8 mouse cellular contexts compared by ENCODE assay signal in the genomic region with DNA sequence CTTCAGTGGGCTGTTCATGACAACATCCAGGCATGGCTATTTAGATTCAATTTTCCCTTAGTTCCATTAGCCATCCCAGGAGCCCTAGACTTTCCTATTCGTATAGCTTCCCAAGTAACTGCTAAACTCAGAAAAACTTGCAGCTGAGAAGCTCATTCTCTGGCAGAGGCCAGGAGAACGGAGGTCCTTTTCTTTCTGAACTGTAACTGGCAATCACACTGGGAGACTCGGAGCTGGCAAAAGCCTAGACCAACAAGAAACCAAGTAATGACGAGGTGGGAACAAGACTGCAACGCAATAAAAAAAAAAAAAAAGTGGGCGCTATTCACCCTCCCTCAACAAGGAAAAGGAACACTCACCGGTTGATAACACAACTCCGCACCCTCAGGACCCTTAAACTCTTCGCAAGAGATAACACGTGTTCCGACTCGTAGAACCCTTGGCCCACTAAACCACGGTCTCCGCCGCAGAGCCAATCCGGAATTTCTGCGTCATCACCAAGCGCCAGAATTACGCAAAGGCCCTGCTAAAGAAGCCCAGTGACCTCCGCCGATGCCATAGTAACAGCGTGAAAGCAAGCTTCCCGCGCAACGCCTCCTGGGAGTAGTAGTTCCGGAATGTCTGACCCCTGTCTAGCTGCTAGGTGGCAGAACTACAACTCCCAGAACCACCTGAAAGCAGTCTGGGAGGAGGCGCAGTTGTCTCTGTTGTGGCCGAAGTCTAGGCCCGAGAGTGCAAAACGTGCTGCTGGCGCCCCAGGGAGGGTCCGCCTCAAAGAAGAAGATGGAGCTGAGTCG. TPM values are rescaled to one million over a fixed set of nuclear protein-coding genes. Genes with fewer than 3 reads are reported as not detected.
DNase-seq lines count a peak whose midpoint lies in the region; ATAC-seq lines count a peak whose summit lies in the region.

A gene (plus strand): TSS at position 593 of the 797 bp plus-strand sequence.

- H3K27ac ChIP-seq in heart, embryonic 14.5 days (replicated peaks in 1 of 2; ENCODE audit: control insufficient read depth in 1 of 2, insufficient read depth in 1 of 2, low read depth in 2 of 2, low read length in 2 of 2) = peak within 1 kb of the TSS; percentile 62 to 79
- H3K27ac ChIP-seq in liver, embryonic 13.5 days = peak within 1 kb of the TSS; percentile 60
- H3K27ac ChIP-seq in stomach, embryonic 16.5 days (ENCODE audit: low read length) = peak within 1 kb of the TSS; percentile 83

- H3K9me3 ChIP-seq in heart, embryonic 14.5 days (ENCODE audit: control insufficient read depth, low read length) = no peaks in the 10 kb centered on the region
- H3K9me3 ChIP-seq in liver, embryonic 13.5 days (replicated peaks) = no peaks in the 10 kb centered on the region
- H3K9me3 ChIP-seq in stomach, embryonic 16.5 days (replicated peaks; ENCODE audit: control insufficient read depth, low read length) = no peaks in the 10 kb centered on the region

- H3K4me1 ChIP-seq in heart, embryonic 14.5 days (ENCODE audit: control insufficient read depth in 2 of 2, insufficient read depth in 2 of 2, low read length in 2 of 2) = peaks cover 0 to 14% of the 10 kb centered on the region in 2 experiments; a peak in 2 of 4 replicates
- H3K4me1 ChIP-seq in liver, embryonic 13.5 days (replicated peaks) = peaks cover 33% of the 10 kb centered on the region
- peaks cover 7% of the 10 kb centered on the region for H3K4me1 ChIP-seq in stomach, embryonic 16.5 days (ENCODE audit: control insufficient read depth, insufficient read depth, low read length)

- WGBS in heart, embryonic 14.5 days = under 1% methylated on average over 32 of the region's 33 CpGs
- WGBS in liver, embryonic 13.5 days (ENCODE audit: insufficient replicate concordance) = under 1% methylated on average over 33 of the region's 33 CpGs
- WGBS in stomach, embryonic 16.5 days = under 1% methylated on average over 33 of the region's 33 CpGs

- no peaks in the 10 kb centered on the region for H3K36me3 ChIP-seq in heart, embryonic 14.5 days (ENCODE audit: control insufficient read depth, insufficient read depth, low read length)
- H3K36me3 ChIP-seq in liver, embryonic 13.5 days = no peaks in the 10 kb centered on the region
- H3K36me3 ChIP-seq in stomach, embryonic 16.5 days (ENCODE audit: control insufficient read depth, insufficient read depth, low read length) = no peaks in the 10 kb centered on the region

- peak within 1 kb of the TSS; percentile 54 to 79 for H3K4me3 ChIP-seq in heart, embryonic 14.5 days (ENCODE audit: control insufficient read depth in 1 of 2, insufficient read depth in 1 of 2, low read depth in 1 of 2, low read length in 2 of 2)
- H3K4me3 ChIP-seq in liver, embryonic 13.5 days (replicated peaks) = peak within 1 kb of the TSS; percentile 77
- H3K4me3 ChIP-seq in stomach, embryonic 16.5 days (replicated peaks; ENCODE audit: low read length) = peak within 1 kb of the TSS; percentile 78

- peak; percentile 97 for DNase-seq in c-Kit-negative CD71-positive TER-119-positive erythroid progenitor cells, embryonic 14.5 days (ENCODE audit: low read depth, low spot score)
- DNase-seq in fibroblast of lung, adult 2 months (ENCODE audit: low read depth) = peak; percentile 100
- DNase-seq in kidney, postnatal 14 days = peak; percentile 100
- peak; percentile 98 for DNase-seq in liver, embryonic 13.5 days
- peak; percentile 98 for DNase-seq in neural tube, embryonic 10.5 days (ENCODE audit: extremely low spot score, low spot score)

- H3K9ac ChIP-seq in heart, embryonic 14.5 days (ENCODE audit: low read length) = peak within 1 kb of the TSS; percentile 79
- peak within 1 kb of the TSS; percentile 81 for H3K9ac ChIP-seq in liver, embryonic 13.5 days
- peak within 1 kb of the TSS; percentile 91 for H3K9ac ChIP-seq in stomach, embryonic 16.5 days (ENCODE audit: low read length)

- H3K27me3 ChIP-seq in heart, embryonic 14.5 days (ENCODE audit: control insufficient read depth, insufficient read depth, low read length) = no peaks in the 10 kb centered on the region
- no peaks in the 10 kb centered on the region for H3K27me3 ChIP-seq in liver, embryonic 13.5 days
- H3K27me3 ChIP-seq in stomach, embryonic 16.5 days (ENCODE audit: control insufficient read depth, insufficient read depth, low read length) = no peaks in the 10 kb centered on the region

- H3K4me2 ChIP-seq in heart, embryonic 14.5 days (ENCODE audit: low read length) = peak within 1 kb of the TSS; percentile 89
- H3K4me2 ChIP-seq in liver, embryonic 13.5 days = peak within 1 kb of the TSS; percentile 84
- H3K4me2 ChIP-seq in stomach, embryonic 16.5 days (ENCODE audit: low read depth, low read length) = peak within 1 kb of the TSS; percentile 89

- peak; percentile 98 for ATAC-seq in CD4-positive, CD25-positive, alpha-beta regulatory T cell, adult 4 months
- peak; percentile 100 for ATAC-seq in heart, embryonic 14.5 days (ENCODE audit: insufficient number of reproducible peaks, insufficient read depth, low FRiP score, low read depth)
- ATAC-seq in liver, embryonic 13.5 days (ENCODE audit: low read depth) = peak; percentile 99
- peak; percentile 100 for ATAC-seq in stomach, embryonic 16.5 days (ENCODE audit: insufficient read depth, low FRiP score)

RNA-seq across cellular contexts. Expression of the gene that starts here (rescaled TPM):
- 10 to 100 TPM; 15.6 to 17.1 TPM for polyA plus RNA-seq in CD4-positive, CD25-positive, alpha-beta regulatory T cell, adult 4 months (2017; shearing (Covaris generic))
- polyA plus RNA-seq in heart, embryonic 14.5 days (2014; fragmentation: Nextera tagmentation; extraction: Ambion mirVana) = 6.9 and 9.4 TPM in 2 replicates
- polyA plus RNA-seq in liver, embryonic 13.5 days (2015; fragmentation: Nextera tagmentation; extraction: Ambion mirVana) = 3.8 and 5.5 TPM in 2 replicates
- polyA plus RNA-seq in stomach, embryonic 16.5 days (2015; fragmentation: Nextera tagmentation; extraction: Ambion mirVana) = 9.8 and 13.2 TPM in 2 replicates

Comparison
In these comparisons a context has a peak if more than half of its experiments do, and no peak if none do; other contexts are left out.
1. Peak in every context shown above with its lines: DNase-seq, ATAC-seq, H3K4me3 ChIP-seq and H3K27ac ChIP-seq.